Mouse (Mus musculus): ENCODE measurements around the gene Cpsf4l. TPM values are rescaled to one million over a fixed set of nuclear protein-coding genes. Genes with fewer than 3 reads are reported as not detected.
A peak's percentile ranks its signal among the peaks of the same experiment; 100 is the strongest.

Cpsf4l gene
- total and polyA plus RNA-seq, 2 experiments from 2014 or later = 0.10 TPM; not detected in 1

DNA sequence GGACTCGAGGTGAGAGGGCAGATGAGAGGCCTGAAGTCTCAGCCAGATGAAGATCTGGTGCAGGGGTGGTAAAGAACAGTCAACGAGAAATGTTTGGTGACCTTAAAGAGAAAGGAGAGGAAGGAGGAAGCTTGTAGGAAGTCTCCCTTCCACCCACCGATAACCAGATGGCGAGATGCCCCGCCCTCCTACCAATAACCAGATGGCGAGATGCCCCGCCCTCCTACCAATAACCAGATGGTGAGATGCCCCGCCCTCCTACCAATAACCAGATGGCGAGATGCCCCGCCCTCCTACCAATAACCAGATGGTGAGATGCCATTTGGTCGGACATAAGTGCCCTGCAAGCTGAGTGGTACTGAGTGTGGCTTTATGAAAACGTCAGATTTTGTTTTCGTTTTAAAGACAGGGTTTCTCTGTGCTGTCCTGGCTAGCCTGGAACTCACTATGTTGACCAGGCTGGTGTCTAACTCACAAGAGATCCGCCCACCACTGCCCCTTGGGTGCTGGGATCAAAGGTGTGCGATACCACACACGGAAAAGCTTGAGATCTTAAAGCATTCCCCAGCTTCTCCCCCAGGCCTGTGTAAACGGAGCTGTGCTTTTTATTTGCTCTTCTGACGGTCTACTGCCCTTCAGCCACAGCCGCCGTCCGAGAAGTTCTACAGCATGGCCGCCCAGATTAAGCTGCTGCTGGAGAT, 58.5 kb downstream of the Cpsf4l start:
- TF ChIP-seq EP300 (IDR thresholded peaks at IDR 0.05; ENCODE audit: low read depth) (no peak), CTCF (IDR thresholded peaks at IDR 0.05; ENCODE audit: low read depth) (no peak)
- WGBS = 70% methylated on average over 22 of the region's 22 CpGs
- no peak for ATAC-seq (ENCODE audit: insufficient read depth, low read depth)

GRCm38 (mm10) chr11:113649353-113650210, 60.2 kb downstream of the Cpsf4l start, which contains the start of gene Slc39a11:
Gene Slc39a11, minus strand, starts transcription at chr11:113650079.
- ATAC-seq (ENCODE audit: insufficient read depth, low read depth) (peak; percentile 86), DNase-seq (ENCODE audit: low spot score) (peak; percentile 45)
- no peak for TF ChIP-seq EP300 (IDR thresholded peaks at IDR 0.05; ENCODE audit: low read depth)
- Histone ChIP-seq H3K9me3 (replicated peaks; ENCODE audit: control insufficient read depth, low read length) (no peaks in the 10 kb centered on the region), H3K4me1 (ENCODE audit: control insufficient read depth, insufficient read depth) (peaks cover 7% of the 10 kb centered on the region; the same call in 1 of the 2 replicates), H3K36me3 (replicated peaks; ENCODE audit: control insufficient read depth, insufficient read depth, low read length) (peaks cover 28% of the 10 kb centered on the region), H3K27me3 (ENCODE audit: control insufficient read depth, insufficient read depth, low read length) (no peaks in the 10 kb centered on the region), H3K27ac (ENCODE audit: low read depth) (peak within 1 kb of the TSS; percentile 75), H3K9ac (replicated peaks; ENCODE audit: low read depth, low read length) (peak within 1 kb of the TSS; percentile 85), H3K4me3 (ENCODE audit: low read depth, low read length) (peak within 1 kb of the TSS; percentile 67), H3K4me2 (ENCODE audit: low read depth, low read length) (peak within 1 kb of the TSS; percentile 69)
- under 1% methylated on average over 91 of the region's 91 CpGs for WGBS

More for the DNA sequence above, 58.5 kb downstream of the Cpsf4l start:
- Histone ChIP-seq H3K27me3 (ENCODE audit: control insufficient read depth, insufficient read depth, low read length) (no peaks in the 10 kb centered on the region), H3K36me3 (replicated peaks; ENCODE audit: control insufficient read depth, insufficient read depth, low read length) (peaks cover 46% of the 10 kb centered on the region), H3K4me2 (ENCODE audit: low read depth, low read length) (no peak overlapping the region), H3K9ac (replicated peaks; ENCODE audit: low read depth, low read length) (no peak overlapping the region), H3K9me3 (replicated peaks; ENCODE audit: control insufficient read depth, low read length) (no peaks in the 10 kb centered on the region), H3K27ac (ENCODE audit: low read depth) (no peak overlapping the region), H3K4me3 (ENCODE audit: low read depth, low read length) (no peak overlapping the region), H3K4me1 (ENCODE audit: control insufficient read depth, insufficient read depth) (peaks cover 7% of the 10 kb centered on the region; the same call in 1 of the 2 replicates)
- DNase-seq (ENCODE audit: low spot score) = no peak

DNA sequence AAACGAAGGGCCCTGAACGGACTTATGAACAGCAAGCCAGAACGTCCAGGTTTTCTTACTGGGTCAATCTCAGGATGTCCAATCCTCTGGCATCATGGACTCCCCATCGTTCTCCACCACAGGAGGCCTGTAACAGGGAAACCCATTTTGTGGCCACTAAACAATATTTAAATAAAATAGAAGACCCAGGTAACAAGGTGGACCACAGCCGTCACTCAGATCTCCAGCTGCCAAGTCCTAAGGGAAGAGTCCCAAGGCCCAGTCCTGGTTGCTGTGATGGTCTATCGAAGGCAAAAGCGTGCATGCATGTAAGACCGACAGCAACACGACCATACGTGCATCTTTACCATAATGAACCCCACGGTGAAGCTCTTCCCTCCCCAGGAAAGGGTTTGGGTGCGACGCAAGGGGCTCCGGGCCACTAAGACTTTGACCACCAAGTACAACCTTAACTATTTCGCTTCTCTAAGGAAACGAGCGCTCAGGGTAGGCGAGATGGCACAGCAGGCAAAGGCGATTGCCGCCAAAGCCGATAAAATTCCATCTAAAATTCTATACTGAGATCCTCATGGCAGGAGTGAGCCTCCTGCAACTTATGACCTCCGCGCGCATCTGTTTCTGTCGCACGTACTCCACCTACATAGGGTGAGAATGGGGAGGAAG, 61.0 kb downstream of the Cpsf4l start, which contains the start of gene Cog1:
Gene Cog1, plus strand, starts transcription at position 480 of the 663 bp plus-strand sequence.
- 41% methylated on average over 26 of the region's 26 CpGs for WGBS
- Histone ChIP-seq H3K4me1 (ENCODE audit: control insufficient read depth, insufficient read depth) (peaks cover 7% of the 10 kb centered on the region; the same call in 1 of the 2 replicates), H3K9me3 (replicated peaks; ENCODE audit: control insufficient read depth, low read length) (no peaks in the 10 kb centered on the region), H3K9ac (replicated peaks; ENCODE audit: low read depth, low read length) (peak within 1 kb of the TSS; percentile 85), H3K4me3 (ENCODE audit: low read depth, low read length) (peak within 1 kb of the TSS; percentile 67), H3K27ac (ENCODE audit: low read depth) (peak within 1 kb of the TSS; percentile 75), H3K36me3 (replicated peaks; ENCODE audit: control insufficient read depth, insufficient read depth, low read length) (peaks cover 21% of the 10 kb centered on the region), H3K4me2 (ENCODE audit: low read depth, low read length) (peak within 1 kb of the TSS; percentile 69), H3K27me3 (ENCODE audit: control insufficient read depth, insufficient read depth, low read length) (no peaks in the 10 kb centered on the region)
- ATAC-seq (ENCODE audit: insufficient read depth, low read depth) (0 out of 2 replicates have a peak, but pooled peaks have one; percentile 1), DNase-seq (ENCODE audit: low spot score) (no peak)
- TF ChIP-seq EP300 (IDR thresholded peaks at IDR 0.05; ENCODE audit: low read depth) = no peak
- TF ChIP-seq CTCF (IDR thresholded peaks at IDR 0.05; ENCODE audit: low read depth) = no peak

Other genes with a start within 250 kb of the Cpsf4l start
- gene Sstr2, start 90.7 kb downstream of the Cpsf4l start, total RNA-seq (2014; rRNA removed; ENCODE audit: low replicate concordance) = not detected in 2 replicates
- 0.12 TPM in 1 of 2 replicates, not detected in the other for gene Sstr2, start 90.7 kb downstream of the Cpsf4l start, polyA plus RNA-seq (2015; fragmentation: Nextera tagmentation; extraction: Ambion mirVana)
- gene Cog1, start 60.8 kb downstream of the Cpsf4l start, total RNA-seq (2014; rRNA removed; ENCODE audit: low replicate concordance) = 26.5 and 30.3 TPM in 2 replicates
- 10.7 and 12.3 TPM in 2 replicates for gene Cog1, start 60.8 kb downstream of the Cpsf4l start, polyA plus RNA-seq (2015; fragmentation: Nextera tagmentation; extraction: Ambion mirVana)
- 16.3 and 19.1 TPM in 2 replicates for gene Slc39a11, start 59.9 kb downstream of the Cpsf4l start, total RNA-seq (2014; rRNA removed; ENCODE audit: low replicate concordance)
- 6.9 and 8.6 TPM in 2 replicates for gene Slc39a11, start 59.9 kb downstream of the Cpsf4l start, polyA plus RNA-seq (2015; fragmentation: Nextera tagmentation; extraction: Ambion mirVana)
- gene Fam104a, start 25.9 kb downstream of the Cpsf4l start, total RNA-seq (2014; rRNA removed; ENCODE audit: low replicate concordance) = 23.3 and 25.2 TPM in 2 replicates
- gene Fam104a, start 25.9 kb downstream of the Cpsf4l start, polyA plus RNA-seq (2015; fragmentation: Nextera tagmentation; extraction: Ambion mirVana) = 32.7 and 33.6 TPM in 2 replicates
- gene D11Wsu47e, start 25.6 kb downstream of the Cpsf4l start, total RNA-seq (2014; rRNA removed; ENCODE audit: low replicate concordance) = 17.4 and 18.1 TPM in 2 replicates
- 8.9 and 10.4 TPM in 2 replicates for gene D11Wsu47e, start 25.6 kb downstream of the Cpsf4l start, polyA plus RNA-seq (2015; fragmentation: Nextera tagmentation; extraction: Ambion mirVana)
- gene Cdc42ep4, start 41.9 kb upstream of the Cpsf4l start, total RNA-seq (2014; rRNA removed; ENCODE audit: low replicate concordance) = 33.5 and 39.8 TPM in 2 replicates
- 11.8 and 12.0 TPM in 2 replicates for gene Cdc42ep4, start 41.9 kb upstream of the Cpsf4l start, polyA plus RNA-seq (2015; fragmentation: Nextera tagmentation; extraction: Ambion mirVana)

Data from heart, postnatal 0 days (tissue).